Mouse (Mus musculus): Measurements from ENCODE around the gene Prokr1. TPM values are rescaled to one million over a fixed set of nuclear protein-coding genes. Genes with fewer than 3 reads are reported as not detected.
"Not testable (repeated sequence)": the region's sequence is repeated elsewhere in the genome, so short reads cannot be mapped to it uniquely, and the experiment has no call there.

Gene Prokr1
- polyA plus RNA-seq, 1 experiment from 2014 or later = 3.1 TPM

- peaks cover 2% of the 10 kb centered on the region; the same call in 1 of the 2 replicates for H3K27me3 ChIP-seq
- WGBS = 84% methylated on average over 6 of the region's 6 CpGs
- no peak for ATAC-seq (ENCODE audit: low FRiP score, low read depth)
- no peak overlapping the region for H3K4me3 ChIP-seq
- no peak overlapping the region for H3K4me2 ChIP-seq
- H3K36me3 ChIP-seq = no peaks in the 10 kb centered on the region
- H3K9ac ChIP-seq = no peak overlapping the region
- H3K4me1 ChIP-seq (replicated peaks) = peaks cover 26% of the 10 kb centered on the region
- H3K27ac ChIP-seq (replicated peaks) = no peak overlapping the region
- H3K9me3 ChIP-seq = no peaks in the 10 kb centered on the region
These were observed 3.6 kb upstream of the Prokr1 start for GRCm38 (mm10) chr6:87594188-87594587.

- H3K4me2 ChIP-seq = peak overlapping the region; percentile 94
- H3K4me3 ChIP-seq = peak overlapping the region; percentile 52
- peak overlapping the region; percentile 55 for H3K9ac ChIP-seq
- WGBS = 16% methylated on average over 12 of the region's 12 CpGs
- no peaks in the 10 kb centered on the region for H3K36me3 ChIP-seq
- H3K4me1 ChIP-seq (replicated peaks) = peaks cover 20% of the 10 kb centered on the region
- no peak for ATAC-seq (ENCODE audit: low FRiP score, low read depth)
- H3K9me3 ChIP-seq = no peaks in the 10 kb centered on the region
- peaks cover 8% of the 10 kb centered on the region; the same call in 1 of the 2 replicates for H3K27me3 ChIP-seq
- no peak overlapping the region for H3K27ac ChIP-seq (replicated peaks)
These were observed 687 bp downstream of the Prokr1 start for GRCm38 (mm10) chr6:87589718-87590393.

- WGBS = 91% methylated on average over 7 of the region's 7 CpGs
- H3K27me3 ChIP-seq = peaks cover 4% of the 10 kb centered on the region; the same call in 1 of the 2 replicates
- H3K9ac ChIP-seq = no peak overlapping the region
- no peaks in the 10 kb centered on the region for H3K4me1 ChIP-seq (replicated peaks)
- no peak overlapping the region for H3K4me2 ChIP-seq
- H3K36me3 ChIP-seq = no peaks in the 10 kb centered on the region
- no peak overlapping the region for H3K4me3 ChIP-seq
- H3K9me3 ChIP-seq = no peaks in the 10 kb centered on the region
- no peak for ATAC-seq (ENCODE audit: low FRiP score, low read depth)
- no peak overlapping the region for H3K27ac ChIP-seq (replicated peaks)
These were observed 6.6 kb downstream of the Prokr1 start for GRCm38 (mm10) chr6:87583991-87584390.

GRCm38 (mm10) chr6:87583183-87583611 is 7.3 kb downstream of the Prokr1 start:
- ATAC-seq (ENCODE audit: low FRiP score, low read depth) = no peak
- H3K27ac ChIP-seq (replicated peaks) = no peak overlapping the region
- no peaks in the 10 kb centered on the region for H3K27me3 ChIP-seq
- H3K9ac ChIP-seq = no peak overlapping the region
- H3K9me3 ChIP-seq = no peaks in the 10 kb centered on the region
- H3K36me3 ChIP-seq = no peaks in the 10 kb centered on the region
- H3K4me3 ChIP-seq = no peak overlapping the region
- 100% methylated on average over 1 of the region's 1 CpGs for WGBS
- no peaks in the 10 kb centered on the region for H3K4me1 ChIP-seq (replicated peaks)
- no peak overlapping the region for H3K4me2 ChIP-seq

- Histone ChIP-seq H3K4me3 (no peak overlapping the region), H3K27me3 (no peaks in the 10 kb centered on the region), H3K4me2 (no peak overlapping the region), H3K9me3 (no peaks in the 10 kb centered on the region), H3K9ac (no peak overlapping the region), H3K36me3 (no peaks in the 10 kb centered on the region), H3K4me1 (replicated peaks) (no peaks in the 10 kb centered on the region), H3K27ac (replicated peaks) (no peak overlapping the region)
- no peak for ATAC-seq (ENCODE audit: low FRiP score, low read depth)
- WGBS = 78% methylated on average over 6 of the region's 6 CpGs
These were observed 8.1 kb downstream of the Prokr1 start for GRCm38 (mm10) chr6:87582456-87582855.

GRCm38 (mm10) chr6:87581581-87581980 is 9.0 kb downstream of the Prokr1 start:
- Histone ChIP-seq H3K4me2 (no peak overlapping the region), H3K9me3 (no peaks in the 10 kb centered on the region), H3K27ac (replicated peaks) (no peak overlapping the region), H3K9ac (no peak overlapping the region), H3K4me3 (no peak overlapping the region), H3K36me3 (no peaks in the 10 kb centered on the region), H3K27me3 (no peaks in the 10 kb centered on the region), H3K4me1 (replicated peaks) (no peaks in the 10 kb centered on the region)
- no peak for ATAC-seq (ENCODE audit: low FRiP score, low read depth)
- 91% methylated on average over 18 of the region's 18 CpGs for WGBS

GRCm38 (mm10) chr6:87581071-87581470 is 9.5 kb downstream of the Prokr1 start:
- Histone ChIP-seq H3K36me3 (no peaks in the 10 kb centered on the region), H3K9me3 (no peaks in the 10 kb centered on the region), H3K4me3 (no peak overlapping the region), H3K9ac (no peak overlapping the region), H3K4me1 (replicated peaks) (no peaks in the 10 kb centered on the region), H3K27me3 (no peaks in the 10 kb centered on the region), H3K27ac (replicated peaks) (no peak overlapping the region), H3K4me2 (no peak overlapping the region)
- 88% methylated on average over 15 of the region's 15 CpGs for WGBS
- ATAC-seq (ENCODE audit: low FRiP score, low read depth) = no peak

- Histone ChIP-seq H3K4me2 (no peak overlapping the region), H3K9ac (no peak overlapping the region), H3K36me3 (no peaks in the 10 kb centered on the region), H3K27ac (replicated peaks) (no peak overlapping the region), H3K27me3 (no peaks in the 10 kb centered on the region), H3K4me3 (no peak overlapping the region), H3K4me1 (replicated peaks) (no peaks in the 10 kb centered on the region), H3K9me3 (no peaks in the 10 kb centered on the region)
- no peak for ATAC-seq (ENCODE audit: low FRiP score, low read depth)
- WGBS = 40% methylated on average over 9 of the region's 9 CpGs
These were observed 12.3 kb downstream of the Prokr1 start for GRCm38 (mm10) chr6:87578247-87578646.

- Histone ChIP-seq H3K27me3 (no peaks in the 10 kb centered on the region), H3K27ac (replicated peaks) (no peak overlapping the region), H3K9ac (no peak overlapping the region), H3K4me3 (no peak overlapping the region), H3K36me3 (no peaks in the 10 kb centered on the region), H3K4me1 (replicated peaks) (no peaks in the 10 kb centered on the region), H3K9me3 (no peaks in the 10 kb centered on the region), H3K4me2 (no peak overlapping the region)
- ATAC-seq (ENCODE audit: low FRiP score, low read depth) = no peak
- 47% methylated on average over 4 of the region's 4 CpGs for WGBS
These were observed 13.8 kb downstream of the Prokr1 start for GRCm38 (mm10) chr6:87576648-87577330.

GRCm38 (mm10) chr6:87571863-87572262 is 18.7 kb downstream of the Prokr1 start:
- H3K4me1 ChIP-seq (replicated peaks); ATAC-seq (ENCODE audit: low FRiP score, low read depth); H3K27me3 ChIP-seq: not testable (repeated sequence)

GRCm38 (mm10) chr6:87567686-87568593 is 22.6 kb downstream of the Prokr1 start:
- WGBS = 64% methylated on average over 9 of the region's 9 CpGs
- ATAC-seq (ENCODE audit: low FRiP score, low read depth) = no peak
- no peak overlapping the region for H3K4me2 ChIP-seq
- no peaks in the 10 kb centered on the region for H3K9me3 ChIP-seq
- no peaks in the 10 kb centered on the region for H3K27me3 ChIP-seq
- no peaks in the 10 kb centered on the region for H3K36me3 ChIP-seq
- no peak overlapping the region for H3K9ac ChIP-seq
- no peak overlapping the region for H3K27ac ChIP-seq (replicated peaks)
- H3K4me1 ChIP-seq (replicated peaks) = no peaks in the 10 kb centered on the region
- H3K4me3 ChIP-seq = no peak overlapping the region

More at GRCm38 (mm10) chr6:87571863-87572262, 18.7 kb downstream of the Prokr1 start:
- H3K36me3 ChIP-seq; H3K9me3 ChIP-seq; H3K27ac ChIP-seq (replicated peaks); H3K9ac ChIP-seq; H3K4me3 ChIP-seq; H3K4me2 ChIP-seq: not testable (repeated sequence)

- Histone ChIP-seq H3K27ac (replicated peaks) (no peak overlapping the region), H3K4me1 (replicated peaks) (no peaks in the 10 kb centered on the region), H3K9ac (no peak overlapping the region), H3K9me3 (no peaks in the 10 kb centered on the region), H3K4me2 (no peak overlapping the region), H3K4me3 (no peak overlapping the region), H3K36me3 (no peaks in the 10 kb centered on the region), H3K27me3 (no peaks in the 10 kb centered on the region)
- ATAC-seq (ENCODE audit: low FRiP score, low read depth) = no peak
- 87% methylated on average over 5 of the region's 5 CpGs for WGBS
These were observed 25.4 kb downstream of the Prokr1 start for GRCm38 (mm10) chr6:87565166-87565565.
